Mouse (Mus musculus): Measurements from ENCODE around the gene Fam189a1. TPM values are rescaled to one million over a fixed set of nuclear protein-coding genes. Genes with fewer than 3 reads are reported as not detected.

Gene Fam189a1
- polyA plus RNA-seq, 1 experiment from 2014 or later: 0.66 TPM

DNA sequence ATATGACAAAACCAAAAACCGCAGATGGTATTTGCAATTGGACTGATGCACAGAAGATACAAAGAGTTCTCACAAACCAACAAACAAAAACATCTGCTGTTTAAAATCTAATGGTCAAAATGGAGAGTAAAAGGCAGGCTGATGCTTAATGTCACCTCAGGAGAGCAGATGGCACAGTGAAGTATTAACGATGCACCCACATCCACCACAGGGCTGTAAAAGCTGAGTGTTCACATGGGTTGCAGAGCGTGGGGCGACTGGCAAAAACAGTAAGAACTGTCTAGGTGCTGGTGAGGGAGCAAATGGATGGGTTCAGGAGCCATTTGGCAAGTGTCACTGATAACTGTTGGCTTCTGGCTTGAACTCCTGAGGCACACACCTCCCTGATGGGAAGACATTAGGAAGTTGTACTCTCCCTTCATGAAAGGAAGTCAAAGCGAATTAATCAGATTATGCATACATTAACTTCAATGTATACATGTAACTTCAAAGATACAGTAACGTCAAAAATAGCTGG lies 286.8 kb downstream of the Fam189a1 start:
- 83% methylated on average over 6 of the region's 6 CpGs for WGBS
- H3K9ac ChIP-seq (ENCODE audit: low read depth, low read length): no peak overlapping the region
- TF ChIP-seq CTCF (IDR thresholded peaks at IDR 0.05; ENCODE audit: low read depth): no peak
- no peak overlapping the region for H3K4me2 ChIP-seq (replicated peaks; ENCODE audit: low read depth)
- no peaks in the 10 kb centered on the region for H3K9me3 ChIP-seq (ENCODE audit: control insufficient read depth)
- no peak for ATAC-seq
- H3K27ac ChIP-seq (ENCODE audit: low read depth, low read length): no peak overlapping the region
- no peaks in the 10 kb centered on the region for H3K27me3 ChIP-seq (replicated peaks; ENCODE audit: control insufficient read depth, insufficient read depth, low read length)
- H3K4me1 ChIP-seq (replicated peaks; ENCODE audit: control insufficient read depth, insufficient read depth, low read length): 0 out of 2 replicates have a peak, but pooled peaks cover 3% of the 10 kb centered on the region
- no peaks in the 10 kb centered on the region for H3K36me3 ChIP-seq (ENCODE audit: control insufficient read depth, insufficient read depth)
- H3K4me3 ChIP-seq (ENCODE audit: low read depth, low read length): no peak overlapping the region

DNA sequence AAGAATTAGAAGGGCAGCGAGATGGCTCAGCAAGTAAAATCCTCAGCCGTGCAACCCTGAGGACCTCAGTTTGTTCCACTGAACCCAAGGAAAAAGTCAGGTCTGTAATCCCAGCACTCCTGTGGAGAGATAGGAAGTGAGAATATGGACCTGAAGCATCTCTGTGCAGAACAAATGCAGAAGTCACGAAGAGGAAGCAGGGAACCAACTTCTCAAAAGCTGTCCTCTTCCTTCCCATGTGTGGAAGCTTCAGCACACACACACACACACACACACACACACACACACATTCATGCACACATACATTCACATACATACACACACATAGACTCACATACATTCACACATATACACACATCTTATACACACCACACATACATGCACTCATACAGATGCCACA lies 292.8 kb downstream of the Fam189a1 start:
- no peak for TF ChIP-seq CTCF (IDR thresholded peaks at IDR 0.05; ENCODE audit: low read depth)
- no peak overlapping the region for H3K9ac ChIP-seq (ENCODE audit: low read depth, low read length)
- H3K27me3 ChIP-seq (replicated peaks; ENCODE audit: control insufficient read depth, insufficient read depth, low read length): no peaks in the 10 kb centered on the region
- no peaks in the 10 kb centered on the region for H3K9me3 ChIP-seq (ENCODE audit: control insufficient read depth)
- no peaks in the 10 kb centered on the region for H3K4me1 ChIP-seq (replicated peaks; ENCODE audit: control insufficient read depth, insufficient read depth, low read length)
- H3K4me2 ChIP-seq (replicated peaks; ENCODE audit: low read depth): no peak overlapping the region
- H3K4me3 ChIP-seq (ENCODE audit: low read depth, low read length): no peak overlapping the region
- 80% methylated on average over 3 of the region's 3 CpGs for WGBS
- H3K27ac ChIP-seq (ENCODE audit: low read depth, low read length): no peak overlapping the region
- H3K36me3 ChIP-seq (ENCODE audit: control insufficient read depth, insufficient read depth): no peaks in the 10 kb centered on the region
- ATAC-seq: no peak

DNA sequence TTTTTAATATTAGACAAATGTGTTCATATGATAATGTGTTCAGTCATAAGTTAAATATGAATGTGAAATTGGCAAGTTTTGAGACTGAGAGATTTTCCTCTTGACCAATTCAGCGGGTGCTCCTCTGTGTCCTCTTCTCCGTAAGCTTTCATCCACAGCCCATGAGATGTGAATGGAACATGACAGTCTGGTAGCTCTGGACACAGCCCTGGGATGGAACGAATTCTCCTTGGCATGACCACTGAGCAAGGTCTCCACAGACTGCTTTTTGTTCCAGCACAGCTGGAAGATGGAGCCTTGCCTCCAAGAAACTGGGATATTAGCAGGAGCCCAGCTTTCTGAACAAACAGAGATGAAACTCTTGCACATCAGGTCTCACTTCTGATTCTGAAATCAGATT lies 293.4 kb downstream of the Fam189a1 start:
- 83% methylated on average over 3 of the region's 3 CpGs for WGBS
- no peak overlapping the region for H3K9ac ChIP-seq (ENCODE audit: low read depth, low read length)
- no peak overlapping the region for H3K4me2 ChIP-seq (replicated peaks; ENCODE audit: low read depth)
- H3K4me1 ChIP-seq (replicated peaks; ENCODE audit: control insufficient read depth, insufficient read depth, low read length): no peaks in the 10 kb centered on the region
- no peaks in the 10 kb centered on the region for H3K36me3 ChIP-seq (ENCODE audit: control insufficient read depth, insufficient read depth)
- ATAC-seq: no peak
- TF ChIP-seq CTCF (IDR thresholded peaks at IDR 0.05; ENCODE audit: low read depth): no peak
- H3K9me3 ChIP-seq (ENCODE audit: control insufficient read depth): no peaks in the 10 kb centered on the region
- no peaks in the 10 kb centered on the region for H3K27me3 ChIP-seq (replicated peaks; ENCODE audit: control insufficient read depth, insufficient read depth, low read length)
- no peak overlapping the region for H3K4me3 ChIP-seq (ENCODE audit: low read depth, low read length)
- no peak overlapping the region for H3K27ac ChIP-seq (ENCODE audit: low read depth, low read length)

DNA sequence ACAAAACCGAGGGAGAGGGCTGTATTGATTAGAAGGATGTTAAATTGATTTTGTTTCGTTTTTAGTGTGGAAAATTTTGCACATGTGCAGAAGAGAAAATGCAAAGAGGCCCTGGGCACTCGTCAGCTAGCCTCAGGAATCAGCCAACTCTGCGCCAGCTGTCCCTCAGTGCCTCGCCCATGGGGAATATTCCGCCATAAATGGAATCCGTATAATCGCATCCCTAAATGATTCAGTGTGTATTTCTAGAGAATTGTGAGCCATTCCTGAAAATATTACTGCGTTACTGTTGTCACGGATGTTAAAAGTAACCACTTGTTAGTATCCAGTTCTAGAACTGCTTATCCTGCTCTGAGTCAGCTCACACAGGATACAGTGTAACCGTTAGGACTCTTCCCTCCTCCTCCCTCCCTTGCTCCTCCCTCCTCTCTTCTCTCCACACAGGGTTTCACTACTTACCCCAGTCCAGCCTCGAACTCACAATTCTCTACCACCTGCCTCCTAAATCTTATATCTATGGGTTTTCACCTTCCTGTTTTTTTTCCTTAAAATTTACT lies 299.8 kb downstream of the Fam189a1 start:
- Histone ChIP-seq H3K27ac (ENCODE audit: low read depth, low read length) (no peak overlapping the region), H3K36me3 (ENCODE audit: control insufficient read depth, insufficient read depth) (no peaks in the 10 kb centered on the region)
- no peak for ATAC-seq

DNA sequence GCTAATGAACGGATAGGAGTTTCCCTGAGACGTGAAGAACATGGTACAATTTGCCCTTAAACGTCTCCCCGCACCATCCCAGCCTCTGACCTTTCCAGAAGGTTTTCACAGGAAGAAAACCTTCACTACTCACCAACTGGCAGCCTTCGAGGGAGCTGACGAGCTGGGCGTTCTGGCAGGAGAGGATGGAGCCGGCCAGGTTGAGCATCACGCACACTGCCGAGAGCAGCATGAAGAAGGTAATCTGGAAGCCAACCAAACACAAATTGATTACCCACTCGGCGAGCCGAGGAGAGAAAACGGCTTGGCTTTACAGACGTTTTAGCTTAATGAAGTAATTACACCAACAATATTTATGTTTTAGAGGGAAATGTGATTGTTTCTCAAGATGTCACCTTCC lies 300.4 kb downstream of the Fam189a1 start:
- Histone ChIP-seq H3K4me3 (ENCODE audit: low read depth, low read length) (no peak overlapping the region), H3K9me3 (ENCODE audit: control insufficient read depth) (no peaks in the 10 kb centered on the region), H3K36me3 (ENCODE audit: control insufficient read depth, insufficient read depth) (no peaks in the 10 kb centered on the region), H3K9ac (ENCODE audit: low read depth, low read length) (no peak overlapping the region), H3K4me2 (replicated peaks; ENCODE audit: low read depth) (no peak overlapping the region), H3K27ac (ENCODE audit: low read depth, low read length) (no peak overlapping the region), H3K27me3 (replicated peaks; ENCODE audit: control insufficient read depth, insufficient read depth, low read length) (no peaks in the 10 kb centered on the region), H3K4me1 (replicated peaks; ENCODE audit: control insufficient read depth, insufficient read depth, low read length) (no peaks in the 10 kb centered on the region)
- ATAC-seq: no peak
- TF ChIP-seq CTCF (IDR thresholded peaks at IDR 0.05; ENCODE audit: low read depth): no peak
- 58% methylated on average over 15 of the region's 15 CpGs for WGBS

More for the DNA sequence above, 299.8 kb downstream of the Fam189a1 start:
- Histone ChIP-seq H3K9me3 (ENCODE audit: control insufficient read depth) (no peaks in the 10 kb centered on the region), H3K9ac (ENCODE audit: low read depth, low read length) (no peak overlapping the region), H3K4me1 (replicated peaks; ENCODE audit: control insufficient read depth, insufficient read depth, low read length) (no peaks in the 10 kb centered on the region), H3K4me3 (ENCODE audit: low read depth, low read length) (no peak overlapping the region), H3K27me3 (replicated peaks; ENCODE audit: control insufficient read depth, insufficient read depth, low read length) (no peaks in the 10 kb centered on the region), H3K4me2 (replicated peaks; ENCODE audit: low read depth) (no peak overlapping the region)
- no peak for TF ChIP-seq CTCF (IDR thresholded peaks at IDR 0.05; ENCODE audit: low read depth)
- WGBS: 78% methylated on average over 12 of the region's 12 CpGs

DNA sequence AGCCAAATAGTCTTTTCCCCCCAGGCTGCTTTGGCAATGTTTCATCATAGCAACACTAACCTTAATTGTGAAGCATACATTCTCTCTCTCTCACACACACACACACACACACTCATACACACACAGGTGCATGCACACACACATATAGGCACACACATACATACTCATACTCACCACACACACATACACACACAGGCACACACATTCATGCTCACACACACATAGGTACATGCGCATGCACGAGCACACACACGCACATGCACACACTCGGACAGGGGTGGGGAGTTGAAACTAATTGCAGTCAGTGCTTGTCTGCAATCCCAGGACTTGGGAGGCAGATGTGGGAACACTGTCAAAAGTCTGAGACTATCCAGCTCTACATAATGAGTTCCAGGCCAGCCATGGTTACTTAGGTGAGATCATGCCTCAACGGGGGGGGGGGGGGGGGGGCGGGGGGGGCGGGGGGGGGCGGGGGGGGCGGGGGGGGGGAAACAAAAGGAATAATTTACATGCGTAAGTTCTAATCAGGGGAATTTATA lies 300.9 kb downstream of the Fam189a1 start:
- TF ChIP-seq CTCF (IDR thresholded peaks at IDR 0.05; ENCODE audit: low read depth): no peak
- H3K36me3 ChIP-seq (ENCODE audit: control insufficient read depth, insufficient read depth): no peaks in the 10 kb centered on the region
- no peaks in the 10 kb centered on the region for H3K4me1 ChIP-seq (replicated peaks; ENCODE audit: control insufficient read depth, insufficient read depth, low read length)
- H3K9me3 ChIP-seq (ENCODE audit: control insufficient read depth): no peaks in the 10 kb centered on the region
- no peak overlapping the region for H3K9ac ChIP-seq (ENCODE audit: low read depth, low read length)
- 77% methylated on average over 5 of the region's 10 CpGs for WGBS
- no peak overlapping the region for H3K4me3 ChIP-seq (ENCODE audit: low read depth, low read length)
- no peak overlapping the region for H3K4me2 ChIP-seq (replicated peaks; ENCODE audit: low read depth)
- no peak overlapping the region for H3K27ac ChIP-seq (ENCODE audit: low read depth, low read length)
- no peak for ATAC-seq
- H3K27me3 ChIP-seq (replicated peaks; ENCODE audit: control insufficient read depth, insufficient read depth, low read length): no peaks in the 10 kb centered on the region
